Mouse (Mus musculus) Patski (cell line): ENCODE measurements around the gene Slc15a2. TPM values are rescaled to one million over a fixed set of nuclear protein-coding genes. Genes with fewer than 3 reads are reported as not detected.

Experiments used
- ATAC-seq: fragments of 100-300 bp; one replicate; pipeline ENCODE4 v1.8.0; 2021
- CTCF ChIA-PET: fragments of 350-600 bp; sonication (Branson Sonifier 250); formaldehyde crosslinking; loops from one replicate; lab custom pipeline; 2022; ENCODE audit warnings: inconsistent platforms; lab: Charles Lee
- POLR2A ChIA-PET: fragments of 350-600 bp; sonication (Branson Sonifier 250); formaldehyde crosslinking; loops from one replicate; lab custom pipeline; 2022; ENCODE audit warnings: antibody characterized with exemption, inconsistent platforms; lab: Charles Lee
- DNase-seq: peaks from one replicate; pipeline ENCODE4 v3.0.0-alpha.2; 2011; ENCODE audit warnings: low read depth, low spot score
- H3K27me3 ChIP-seq: fragments of 371-371 bp; one replicate; pipeline ENCODE4 v1.5.1; 2021
- CTCF ChIP-seq: fragments of 100-300 bp; IDR thresholded peaks from one replicate; pipeline ENCODE4 v1.5.1; 2021
- in situ Hi-C: fragments of 300-500 bp; cut with MboI; formaldehyde crosslinking; loops from 3 replicates; pipeline ENCODE4 v1.11.1; 2018; ENCODE audit warnings: low pct_unique_long_range_greater_than_20kb, mixed read lengths
- polyA plus RNA-seq: library from polyadenylated mRNA; unstranded; gene quantifications from one replicate; pipeline ENCODE4 v1.2.3, GENCODE M21; 2021

Gene Slc15a2
- polyA plus RNA-seq, 1 experiment from 2014 or later = 0.30 TPM

DNA sequence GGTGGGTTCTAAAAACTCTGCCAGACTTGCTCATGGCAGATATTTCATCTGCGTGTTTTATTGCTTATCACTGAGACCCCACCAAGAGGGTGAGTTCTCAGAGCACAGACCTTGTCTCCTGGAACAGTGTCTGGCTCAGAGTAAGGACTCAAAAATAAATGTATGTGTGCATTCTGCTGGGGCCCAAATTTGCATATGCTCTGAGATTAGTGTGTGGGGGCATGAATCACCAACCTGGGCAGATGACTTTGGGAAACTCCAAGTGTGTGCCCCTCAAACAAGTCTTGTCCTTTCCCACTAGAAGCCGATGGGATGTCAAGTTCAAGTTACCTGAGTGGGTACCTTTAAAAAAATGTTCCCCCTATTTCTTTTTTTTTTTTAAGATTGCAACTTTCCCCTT is 84.3 kb downstream of the Slc15a2 start:
- ChIA-PET POLR2A (interaction anchor here (0.7 kb wide), 1 partner anchor 16 kb away, joined by 4 read pairs; no protein-coding TSS in a partner anchor), CTCF (no interaction called here)
- ATAC-seq (no peak), DNase-seq (no peak)
- in situ Hi-C loops = no loop called here
- H3K27me3 ChIP-seq = peaks cover 14% of the 10 kb centered on the region
- TF ChIP-seq CTCF = no peak

Other genes starting within 250 kb of the Slc15a2 start
- 0.01 TPM for gene Casr, start 222.8 kb downstream of the Slc15a2 start, polyA plus RNA-seq
- gene Cd86, start 118.9 kb downstream of the Slc15a2 start, polyA plus RNA-seq = not detected
- gene Ildr1, start 91.0 kb downstream of the Slc15a2 start, polyA plus RNA-seq = not detected
- gene Iqcb1, start 43.4 kb upstream of the Slc15a2 start, polyA plus RNA-seq = 26.0 TPM
- 1.7 TPM for gene Eaf2, start 90.0 kb upstream of the Slc15a2 start, polyA plus RNA-seq
- 47.0 TPM for gene Golgb1, start 90.2 kb upstream of the Slc15a2 start, polyA plus RNA-seq
- not detected for gene Hcls1, start 150.0 kb upstream of the Slc15a2 start, polyA plus RNA-seq
- 0.01 TPM for gene Fbxo40, start 205.5 kb upstream of the Slc15a2 start, polyA plus RNA-seq
- 3.8 TPM for gene Polq, start 226.8 kb upstream of the Slc15a2 start, polyA plus RNA-seq